Mouse (Mus musculus) layer of hippocampus, adult 2 months (tissue): ENCODE measurements around the gene Dolk. TPM values are rescaled to one million over a fixed set of nuclear protein-coding genes. Genes with fewer than 3 reads are reported as not detected.
A peak's percentile ranks its signal among the peaks of the same experiment; 100 is the strongest.

Experiments used
- DNase-seq, 2 experiments: peaks; one replicate each; pipeline ENCODE4 v3.0.0; 2022; ENCODE audit warnings: low spot score in 2 of 2
- H3K27ac ChIP-seq: fragments of 200-600 bp; 2 replicates; pipeline ENCODE4 v1.8.1; 2022
- H3K4me3 ChIP-seq: fragments of 200-600 bp; 2 replicates; pipeline ENCODE4 v1.8.1; 2022; ENCODE audit warnings: mild to moderate bottlenecking
- CTCF ChIP-seq: fragments of 200-600 bp; conservative IDR thresholded peaks from 2 replicates; pipeline ENCODE4 v1.8.1; 2022; ENCODE audit warnings: antibody characterized with exemption, mild to moderate bottlenecking, moderate library complexity
- total RNA-seq, 2 experiments: library from RNA; stranded (reverse); gene quantifications; 2 replicates each; pipeline ENCODE4 v1.2.3; 2021

Gene Dolk
- total RNA-seq, 2 experiments from 2014 or later, result 22.1 to 22.2 TPM

- H3K4me3 ChIP-seq, result no peak overlapping the region
- DNase-seq, result no peak
- peak overlapping the region; percentile 94 for H3K27ac ChIP-seq
- TF ChIP-seq CTCF, result no peak
Measured at GRCm38 (mm10) chr2:30264671-30265519, 21.2 kb downstream of the Dolk start.

GRCm38 (mm10) chr2:30263811-30264210, 22.3 kb downstream of the Dolk start:
- DNase-seq, result no peak
- no peak overlapping the region for H3K4me3 ChIP-seq
- peak overlapping the region; percentile 79 for H3K27ac ChIP-seq
- TF ChIP-seq CTCF, result no peak

- H3K27ac ChIP-seq, result peak overlapping the region; percentile 79
- no peak overlapping the region for H3K4me3 ChIP-seq
- peak; percentile 66 to 71 for DNase-seq
- no peak for TF ChIP-seq CTCF
Measured at GRCm38 (mm10) chr2:30262840-30263441, 23.2 kb downstream of the Dolk start.

GRCm38 (mm10) chr2:30261921-30262839, 24.0 kb downstream of the Dolk start:
- no peak for TF ChIP-seq CTCF
- Histone ChIP-seq H3K27ac (peak overlapping the region; percentile 79), H3K4me3 (no peak overlapping the region)
- no peak for DNase-seq

- TF ChIP-seq CTCF, result peak; percentile 52
- H3K4me3 ChIP-seq, result no peak overlapping the region
- H3K27ac ChIP-seq, result peak overlapping the region; percentile 79
Measured at GRCm38 (mm10) chr2:30261064-30261736, 24.9 kb downstream of the Dolk start.

GRCm38 (mm10) chr2:30259131-30260064, 26.7 kb downstream of the Dolk start:
- DNase-seq, result no peak
- no peak overlapping the region for H3K4me3 ChIP-seq
- H3K27ac ChIP-seq, result peak overlapping the region; percentile 54
- no peak for TF ChIP-seq CTCF

More at GRCm38 (mm10) chr2:30261064-30261736, 24.9 kb downstream of the Dolk start:
- DNase-seq, result no peak

GRCm38 (mm10) chr2:30258600-30258999, 27.5 kb downstream of the Dolk start:
- no peak for DNase-seq
- no peak overlapping the region for H3K4me3 ChIP-seq
- no peak for TF ChIP-seq CTCF
- peak overlapping the region; percentile 54 for H3K27ac ChIP-seq

- no peak overlapping the region for H3K4me3 ChIP-seq
- no peak for TF ChIP-seq CTCF
- peak overlapping the region; percentile 54 for H3K27ac ChIP-seq
- DNase-seq, result no peak
Measured at GRCm38 (mm10) chr2:30257699-30258460, 28.3 kb downstream of the Dolk start.

- H3K27ac ChIP-seq, result no peak overlapping the region
- DNase-seq, result no peak
- no peak overlapping the region for H3K4me3 ChIP-seq
- TF ChIP-seq CTCF, result no peak
Measured at GRCm38 (mm10) chr2:30256616-30257350, 29.4 kb downstream of the Dolk start.

GRCm38 (mm10) chr2:30255631-30256395, 30.3 kb downstream of the Dolk start:
- Histone ChIP-seq H3K27ac (no peak overlapping the region), H3K4me3 (no peak overlapping the region)
- no peak for DNase-seq
- TF ChIP-seq CTCF, result no peak
